Mouse (Mus musculus) right cerebral cortex, postnatal 25 days (tissue): ENCODE results near the gene Zdhhc11.
"Not testable (repeated sequence)": the region's sequence is repeated elsewhere in the genome, so short reads cannot be mapped to it uniquely, and the experiment has no call there.

Experiments
- DNase-seq: peaks from one replicate; pipeline ENCODE4 v3.0.0; 2022

Gene Zdhhc11

GRCm38 (mm10) chr13:73963551-73963950 lies at the start of gene Zdhhc11:
Gene Zdhhc11, plus strand, starts transcription at chr13:73963851.
- DNase-seq, result no peak

DNA sequence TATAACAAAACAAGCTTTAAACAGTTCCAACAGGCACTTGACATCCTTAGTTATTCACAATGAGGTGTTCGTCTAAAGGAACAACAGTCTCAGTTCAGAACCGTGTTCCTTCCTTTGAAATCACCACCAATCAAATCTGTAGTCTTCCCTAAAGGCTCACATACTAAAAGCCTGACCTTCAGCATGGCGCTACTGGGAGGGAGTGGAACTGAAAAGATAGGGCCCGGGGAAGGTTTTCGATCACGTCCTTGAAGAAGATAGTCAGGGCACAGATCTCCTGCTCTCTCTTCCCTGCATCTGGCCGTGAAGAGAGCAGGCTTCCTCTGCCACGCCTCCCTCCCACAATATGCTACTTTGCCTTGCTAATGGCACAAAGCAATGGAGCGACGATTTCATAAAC lies 31.4 kb upstream of the Zdhhc11 start:
- no peak for DNase-seq

DNA sequence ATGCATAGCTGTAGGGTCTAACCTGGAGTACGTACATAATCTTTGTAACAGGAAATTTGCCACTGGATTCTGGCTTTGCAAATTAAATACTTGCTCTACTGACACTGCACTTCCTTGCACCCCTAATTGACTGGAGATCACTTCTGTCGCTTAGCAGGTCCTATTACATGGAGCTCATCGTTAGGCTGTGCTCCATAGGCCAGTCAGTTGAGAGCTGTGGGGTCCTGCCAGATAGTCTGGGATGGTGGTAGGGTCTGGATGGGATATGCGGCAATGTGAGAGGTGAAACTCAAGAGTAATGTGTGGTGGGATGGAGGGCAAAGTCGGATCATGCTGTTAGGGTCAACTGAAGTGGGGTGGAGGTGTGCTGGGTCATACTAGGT lies 26.7 kb upstream of the Zdhhc11 start:
- no peak for DNase-seq

- DNase-seq, result peak; percentile 93
These were observed 26.1 kb upstream of the Zdhhc11 start, which contains the start of the genes Trip13 and Brd9 for GRCm38 (mm10) chr13:73937321-73938176. Gene Trip13, minus strand, starts transcription at chr13:73937784. Gene Brd9, plus strand, starts transcription at chr13:73937811.

DNA sequence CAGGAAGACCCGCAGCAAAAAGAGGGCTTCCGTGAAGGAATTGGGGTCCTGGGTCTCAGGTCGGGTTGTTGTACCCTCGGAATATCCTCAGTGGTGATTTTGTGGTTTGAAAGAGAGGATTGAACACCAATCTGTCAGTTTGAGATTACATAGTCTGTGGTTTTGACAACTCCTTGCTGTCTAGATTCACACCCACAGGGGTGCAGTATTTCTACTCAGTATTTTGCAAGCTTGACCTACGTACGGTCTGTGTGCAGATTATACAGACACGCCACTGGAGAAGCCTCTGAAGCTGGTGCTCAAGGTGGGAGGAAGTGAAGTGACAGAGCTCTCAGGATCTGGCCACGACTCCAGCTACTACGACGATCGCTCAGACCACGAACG lies 25.5 kb upstream of the Zdhhc11 start:
- DNase-seq, result no peak

DNA sequence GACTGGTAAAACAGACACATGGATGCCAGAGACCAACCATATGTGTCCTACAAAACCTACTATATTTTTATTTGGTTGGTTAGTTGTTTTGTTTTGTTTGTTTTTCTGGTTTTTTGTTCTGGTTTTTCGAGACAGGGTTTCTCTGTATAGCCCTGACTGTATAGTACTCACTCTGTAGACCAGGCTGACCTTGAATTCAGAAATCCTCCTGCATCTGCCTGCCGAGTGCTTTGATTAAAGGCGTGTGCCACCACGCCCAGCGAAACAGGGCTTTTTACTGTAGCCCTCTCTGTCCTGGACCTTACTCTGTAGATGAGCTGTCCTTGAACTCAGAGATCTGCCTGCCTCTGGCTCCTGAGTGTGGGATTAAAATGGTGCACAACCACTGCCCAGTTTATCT lies 24.6 kb upstream of the Zdhhc11 start:
- no peak for DNase-seq

GRCm38 (mm10) chr13:73944606-73945005 lies 19.0 kb upstream of the Zdhhc11 start:
- DNase-seq, result no peak

- no peak for DNase-seq
These were observed 10.0 kb upstream of the Zdhhc11 start for GRCm38 (mm10) chr13:73953551-73954130.

DNA sequence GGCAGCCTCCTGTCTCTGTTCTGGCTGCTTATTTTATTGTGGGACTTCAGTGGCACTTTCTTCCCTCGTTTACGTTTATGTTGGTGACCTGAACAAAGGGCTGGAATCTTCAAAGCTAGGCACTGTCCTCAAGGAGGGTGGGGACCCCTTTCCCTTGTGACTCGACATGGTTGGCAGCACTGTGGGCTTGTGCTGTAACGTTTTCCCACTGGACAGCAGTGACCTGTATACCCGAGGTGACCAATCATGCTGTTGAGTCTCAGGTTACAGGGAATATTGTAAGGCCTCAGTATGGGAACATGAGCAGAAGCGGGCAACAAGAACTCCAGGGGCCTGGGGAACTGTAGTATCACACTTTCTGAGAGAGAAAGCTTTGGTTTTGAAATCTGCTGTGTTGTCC lies 9.0 kb upstream of the Zdhhc11 start:
- no peak for DNase-seq

DNA sequence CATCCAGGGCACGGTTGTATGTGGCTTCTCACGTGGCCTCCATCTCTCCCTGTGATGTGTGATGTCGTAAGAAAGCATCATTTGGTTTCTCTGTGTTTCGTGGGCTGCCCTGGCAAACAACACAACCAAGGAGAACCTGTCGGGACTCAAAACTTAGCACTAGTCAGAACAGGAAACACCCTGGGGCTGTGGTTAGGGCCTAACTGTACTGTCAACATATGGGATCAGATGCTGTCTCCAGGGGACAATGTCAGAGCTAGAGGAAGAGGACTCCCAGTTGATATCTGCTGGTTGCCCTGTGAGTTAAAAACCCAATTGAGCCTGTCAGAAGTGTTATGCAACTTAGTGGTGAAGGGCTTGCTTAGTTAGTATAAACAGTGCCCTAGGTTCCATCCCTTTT lies 8.1 kb upstream of the Zdhhc11 start:
- DNase-seq, result no peak

GRCm38 (mm10) chr13:73960117-73960652 lies 3.5 kb upstream of the Zdhhc11 start:
- peak; percentile 31 for DNase-seq

GRCm38 (mm10) chr13:73961177-73961576 lies 2.5 kb upstream of the Zdhhc11 start:
- no peak for DNase-seq

GRCm38 (mm10) chr13:73970545-73971448 lies 7.1 kb downstream of the Zdhhc11 start:
- DNase-seq, result peak; percentile 40

- no peak for DNase-seq
These were observed 10.9 kb downstream of the Zdhhc11 start for GRCm38 (mm10) chr13:73974523-73974922.

DNA sequence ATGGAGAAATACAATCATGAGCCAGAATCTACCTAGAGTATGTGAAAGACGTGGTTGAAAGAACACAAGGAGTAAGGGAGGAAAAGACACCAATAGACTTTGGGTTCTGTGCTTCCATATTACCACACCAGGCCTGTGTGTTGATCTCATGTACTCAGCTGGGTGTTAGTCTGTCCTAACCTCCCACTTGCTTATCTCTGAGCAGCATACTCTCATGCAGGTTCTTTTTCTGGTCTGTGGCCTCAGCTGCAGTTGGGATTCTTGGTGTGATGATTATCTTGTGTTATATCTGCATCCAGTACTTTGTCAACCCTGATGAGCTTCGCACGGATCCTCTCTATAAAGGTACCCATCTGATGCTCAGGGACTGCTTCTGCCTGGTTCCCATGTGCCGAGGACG lies 13.3 kb downstream of the Zdhhc11 start:
- DNase-seq, result no peak

GRCm38 (mm10) chr13:73990325-73990724 lies 26.7 kb downstream of the Zdhhc11 start:
- no peak for DNase-seq

- DNase-seq, result no peak
These were observed 27.1 kb downstream of the Zdhhc11 start for GRCm38 (mm10) chr13:73990761-73991160.

- no peak for DNase-seq
These were observed 27.6 kb downstream of the Zdhhc11 start for GRCm38 (mm10) chr13:73991267-73991666.

- no peak for DNase-seq
These were observed 32.8 kb downstream of the Zdhhc11 start for GRCm38 (mm10) chr13:73996456-73996855.

DNA sequence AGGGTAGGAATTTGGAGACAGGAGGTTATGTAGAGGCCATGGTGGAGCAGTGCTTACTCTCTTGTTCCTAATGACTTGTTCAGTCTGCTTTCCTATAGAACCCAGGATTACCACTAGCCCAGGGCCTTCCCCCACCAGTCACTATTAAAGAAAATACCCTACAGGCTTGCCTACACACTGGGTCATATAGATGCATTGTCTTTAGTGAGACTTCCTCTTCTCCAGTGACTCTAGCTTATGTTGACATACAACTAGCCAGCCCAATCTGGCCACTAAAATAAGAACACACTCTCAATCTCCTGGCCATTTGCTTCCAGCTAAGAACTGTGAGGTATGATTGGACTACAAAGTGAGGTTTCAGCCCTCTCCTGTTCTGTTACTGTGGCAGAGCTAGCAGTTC lies 36.9 kb downstream of the Zdhhc11 start:
- DNase-seq, result no peak

GRCm38 (mm10) chr13:74000961-74001360 lies 37.3 kb downstream of the Zdhhc11 start:
- DNase-seq, result no peak

- DNase-seq, result no peak
These were observed 37.8 kb downstream of the Zdhhc11 start for GRCm38 (mm10) chr13:74001492-74001891.

DNA sequence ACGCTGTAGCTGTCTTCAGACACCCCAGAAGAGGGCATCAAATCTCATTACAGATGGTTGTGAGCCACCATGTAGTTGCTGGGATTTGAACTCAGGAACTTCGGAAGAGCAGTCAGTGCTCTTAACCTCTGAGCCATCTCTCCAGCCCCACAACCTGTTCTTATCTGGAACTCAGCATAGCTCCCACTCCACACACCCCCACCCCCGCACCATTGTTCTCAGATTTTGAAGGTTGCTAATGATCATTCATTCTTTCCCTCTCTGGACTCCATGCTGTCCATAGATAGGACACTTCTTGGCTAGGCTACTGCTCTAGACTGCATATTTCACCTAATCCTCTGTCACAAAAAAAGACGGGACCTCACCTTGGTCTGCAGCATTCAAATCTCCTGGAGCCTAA lies 43.2 kb downstream of the Zdhhc11 start:
- not testable (repeated sequence) for DNase-seq
